Mouse (Mus musculus): Measurements from ENCODE around the gene Ddx60.

GRCm38 (mm10) chr8:61896742-61897141 is 31.1 kb upstream of the Ddx60 start:
- TF ChIP-seq CTCF (conservative IDR thresholded peaks at IDR 0.05 in 1 of 2, IDR thresholded peaks at IDR 0.05 in 1 of 2; ENCODE audit: low read depth in 2 of 2, low read length in 2 of 2): no peak
- no peak for TF ChIP-seq POLR2A (IDR thresholded peaks at IDR 0.05; ENCODE audit: low read depth, low read length)

Measured in CH12.LX (cell line).